Mouse (Mus musculus): Measurements from ENCODE around the gene Pum2.
"Not testable (repeated sequence)": the region's sequence is repeated elsewhere in the genome, so short reads cannot be mapped to it uniquely, and the experiment has no call there.

The Pum2 gene

DNA sequence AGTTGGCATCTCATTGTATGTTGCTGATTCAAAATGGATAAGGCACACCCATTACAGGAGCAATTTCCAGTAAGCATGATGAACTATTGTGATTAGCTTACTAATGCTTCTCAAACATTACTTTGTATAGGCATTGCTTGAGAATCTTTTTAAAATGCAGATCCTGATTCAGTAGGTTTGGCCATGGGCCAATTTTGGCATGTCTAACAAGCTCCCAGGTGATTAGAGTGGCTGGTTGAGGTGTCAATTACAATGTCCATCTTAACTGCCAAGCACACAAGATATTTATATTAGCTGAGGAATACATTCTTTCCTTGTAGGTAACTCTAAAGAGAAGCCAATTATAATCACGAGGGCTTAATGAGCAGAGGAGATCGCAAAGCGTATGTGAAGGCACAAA, 4.1 kb upstream of the Pum2 start:
- no peak for DNase-seq

GRCm38 (mm10) chr12:8673121-8673973, 587 bp upstream of the Pum2 start:
- DNase-seq = peak; percentile 38

DNA sequence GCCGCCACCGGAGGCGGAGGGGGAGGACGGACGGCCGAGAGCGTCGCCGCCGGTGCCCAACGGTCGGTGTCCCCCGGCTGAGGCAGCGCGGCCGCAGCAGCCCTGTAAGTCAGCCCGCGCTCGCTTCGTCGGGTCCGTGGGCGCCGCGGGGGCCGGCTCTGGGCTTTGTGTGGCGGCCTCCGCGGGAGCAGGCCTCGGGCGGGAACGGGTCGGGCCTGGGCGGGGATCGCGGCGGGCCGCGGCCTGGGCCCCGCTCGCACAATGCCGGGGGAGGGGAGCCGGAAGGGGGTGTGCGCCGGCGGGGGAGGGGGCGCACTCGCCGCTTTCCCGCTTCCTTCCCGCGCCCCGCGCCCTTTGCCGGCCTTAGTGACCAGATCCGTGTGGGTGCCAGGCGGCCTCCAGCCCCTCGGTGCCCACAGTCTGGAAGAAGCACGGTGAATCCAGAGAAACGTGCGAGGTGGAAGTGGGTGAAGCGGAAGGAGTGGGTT, 487 bp downstream of the Pum2 start:
- peak; percentile 72 for DNase-seq

DNA sequence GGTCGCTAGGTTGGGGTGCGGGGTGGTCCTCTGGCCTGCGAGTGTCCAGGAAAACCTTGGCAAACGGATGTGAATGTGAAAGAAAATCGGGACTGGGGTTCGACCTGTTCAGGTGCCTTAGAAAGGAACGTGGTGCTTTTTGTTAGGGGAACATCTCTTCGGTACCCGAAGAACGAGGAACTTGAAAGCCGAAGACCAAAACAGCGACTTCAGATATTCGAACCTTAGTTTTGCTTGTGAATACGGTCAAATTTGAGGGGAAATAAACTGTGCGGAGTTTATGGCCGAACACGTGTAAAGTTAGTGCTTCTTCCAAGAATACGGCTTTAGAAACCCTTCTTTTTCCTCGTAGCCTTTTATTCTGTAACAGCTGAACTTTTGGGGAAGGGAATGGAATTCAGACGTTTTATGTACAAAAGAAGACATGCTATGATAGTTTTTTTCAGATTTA, 982 bp downstream of the Pum2 start:
- DNase-seq = no peak

GRCm38 (mm10) chr12:8675361-8675760, 1.4 kb downstream of the Pum2 start:
- DNase-seq = no peak

DNA sequence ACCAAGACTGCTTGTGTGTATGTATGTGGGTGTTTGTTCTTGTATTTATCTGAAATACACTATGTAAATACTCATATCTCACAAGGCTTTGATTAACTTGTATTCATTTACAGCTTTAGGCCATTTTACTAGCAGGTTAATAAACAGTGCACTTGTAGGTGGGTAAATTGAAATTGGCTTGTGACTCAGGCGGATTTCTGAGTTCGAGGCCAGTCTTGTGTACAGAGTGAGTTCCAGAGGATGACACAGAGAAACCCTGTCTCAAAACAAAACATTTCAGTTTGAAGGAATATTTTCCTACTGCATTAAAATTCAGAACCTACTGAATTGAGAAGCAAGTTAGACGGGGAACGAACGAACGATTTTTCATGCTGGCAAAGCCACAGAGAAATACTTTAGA, 2.4 kb downstream of the Pum2 start:
- DNase-seq = no peak

GRCm38 (mm10) chr12:8677926-8678325, 4.0 kb downstream of the Pum2 start:
- no peak for DNase-seq

- DNase-seq = no peak
Measured at GRCm38 (mm10) chr12:8684200-8684599, 10.3 kb downstream of the Pum2 start.

DNA sequence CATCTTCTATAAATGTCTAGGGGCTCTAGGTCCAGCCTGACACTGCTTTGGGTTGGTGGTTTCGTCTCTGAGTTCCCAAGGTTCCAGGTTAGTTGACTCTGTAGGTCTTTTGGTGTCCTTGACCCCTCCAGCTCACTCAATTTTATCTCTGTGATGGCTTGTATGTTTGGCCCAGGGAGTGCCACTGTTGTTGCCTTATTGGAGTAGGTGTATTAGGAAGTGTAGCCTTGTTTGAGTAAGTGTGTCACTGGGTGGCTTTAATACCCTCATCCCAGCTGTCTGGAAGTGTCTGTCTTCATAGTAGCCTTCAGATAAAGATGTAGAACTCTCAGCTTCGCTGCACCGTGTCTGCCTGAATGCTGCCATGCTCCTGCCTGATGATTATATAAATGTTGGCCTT, 11.1 kb downstream of the Pum2 start:
- DNase-seq = no peak

DNA sequence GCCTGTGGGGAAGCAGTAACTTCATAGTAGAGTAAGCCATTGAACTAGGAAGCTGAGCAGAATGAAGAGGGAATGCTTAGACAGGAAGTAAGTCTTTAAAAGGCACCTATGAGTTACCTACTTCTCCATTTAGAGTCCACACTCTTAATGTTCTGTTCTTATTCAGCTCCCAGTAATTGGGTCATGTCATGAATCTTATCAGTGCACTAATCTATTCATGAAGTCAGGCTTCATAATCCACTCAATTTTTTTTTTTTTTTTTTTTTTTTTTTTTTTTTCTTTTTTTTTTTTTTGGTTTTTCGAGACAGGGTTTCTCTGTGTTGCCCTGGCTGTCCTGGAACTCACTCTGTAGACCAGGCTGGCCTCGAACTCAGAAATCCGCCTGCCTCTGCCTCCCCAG, 15.9 kb downstream of the Pum2 start:
- not testable (repeated sequence) for DNase-seq

GRCm38 (mm10) chr12:8698895-8699294, 25.0 kb downstream of the Pum2 start:
- peak; percentile 20 for DNase-seq

- no peak for DNase-seq
Measured at GRCm38 (mm10) chr12:8703988-8704387, 30.1 kb downstream of the Pum2 start.

DNA sequence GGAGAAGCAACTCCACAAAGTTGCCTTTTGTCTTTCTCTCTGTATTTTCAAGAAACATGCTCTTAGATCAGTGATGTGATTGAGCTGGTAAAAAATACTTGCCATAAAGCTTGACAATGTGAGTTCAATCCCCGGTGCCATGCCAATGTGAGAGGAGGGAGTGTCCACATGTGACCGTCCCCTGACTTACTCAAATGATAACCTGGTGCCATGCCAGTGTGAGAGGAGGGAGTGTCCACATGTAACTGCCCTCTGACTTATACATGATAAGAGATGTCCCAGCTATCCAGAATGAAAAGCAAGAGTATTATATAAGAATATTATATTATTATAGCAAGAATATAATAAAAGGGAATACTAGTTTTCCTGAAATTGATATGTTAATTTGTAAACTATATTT, 34.9 kb downstream of the Pum2 start:
- DNase-seq = no peak

GRCm38 (mm10) chr12:8712665-8713064, 38.7 kb downstream of the Pum2 start:
- DNase-seq = no peak

DNA sequence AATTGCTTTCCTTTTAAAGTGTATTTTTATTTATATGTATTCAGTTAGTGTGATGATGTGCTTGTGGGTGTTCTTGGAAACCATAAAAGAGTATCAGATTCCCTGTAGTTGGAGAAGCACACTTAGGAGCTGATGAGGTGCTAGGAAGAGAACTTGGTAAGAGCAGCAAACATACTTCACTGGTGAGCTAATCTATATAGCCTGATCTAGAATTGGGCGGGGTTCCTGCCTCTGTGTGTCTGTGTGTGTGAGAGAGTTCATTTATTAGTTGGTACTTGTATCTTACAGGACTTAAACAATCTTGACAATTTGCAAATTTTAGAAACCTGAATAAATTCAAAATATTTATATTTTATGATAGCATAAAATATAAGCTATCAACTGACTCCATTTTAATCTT, 42.2 kb downstream of the Pum2 start:
- DNase-seq = no peak

- peak; percentile 8 for DNase-seq
Measured at GRCm38 (mm10) chr12:8726890-8727289, 53.0 kb downstream of the Pum2 start.

- DNase-seq = no peak
Measured at GRCm38 (mm10) chr12:8728739-8729138, 54.8 kb downstream of the Pum2 start.

- no peak for DNase-seq
Measured at GRCm38 (mm10) chr12:8753654-8754053, 79.7 kb downstream of the Pum2 start.

- DNase-seq = no peak
Measured at GRCm38 (mm10) chr12:8754116-8754515, 80.2 kb downstream of the Pum2 start.

DNA sequence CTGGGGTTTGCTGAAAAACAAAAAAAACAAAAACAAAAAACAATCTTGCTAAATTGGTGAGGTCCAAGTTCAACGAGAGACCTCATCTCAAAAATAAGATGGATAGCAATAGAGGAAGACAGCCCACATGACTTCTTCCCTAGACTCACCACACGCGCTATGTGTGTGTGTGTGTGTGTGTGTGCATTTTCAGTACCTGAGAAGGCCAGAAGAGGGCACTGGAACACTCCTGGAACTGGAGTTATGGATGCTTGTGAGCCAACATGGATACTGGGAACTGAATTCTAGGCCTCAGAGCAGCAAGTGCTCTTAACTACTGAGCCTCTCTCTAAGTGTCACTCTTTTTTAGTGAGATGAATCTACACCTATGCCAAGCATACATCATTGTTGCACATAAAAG, 84.1 kb downstream of the Pum2 start:
- DNase-seq = no peak

DNA sequence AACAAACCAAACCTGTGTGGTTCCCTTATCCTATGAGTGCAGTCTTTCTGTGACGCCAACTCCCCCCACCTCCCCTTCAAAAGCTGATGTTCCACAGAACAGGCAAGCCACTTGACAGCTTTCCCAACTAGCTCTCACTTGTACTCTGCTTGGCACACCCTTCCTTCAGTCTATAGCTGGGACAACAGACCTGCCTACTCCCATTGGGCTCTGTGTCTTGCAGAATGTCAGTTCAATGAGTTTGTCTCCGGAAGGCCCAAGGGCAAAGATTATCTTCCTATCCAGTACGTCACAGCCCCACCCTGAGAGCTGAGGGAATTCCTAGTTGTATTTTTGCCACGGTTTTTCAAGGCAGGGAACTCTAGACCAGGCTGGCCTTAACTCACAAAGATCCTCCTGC, 85.2 kb downstream of the Pum2 start:
- no peak for DNase-seq

DNA sequence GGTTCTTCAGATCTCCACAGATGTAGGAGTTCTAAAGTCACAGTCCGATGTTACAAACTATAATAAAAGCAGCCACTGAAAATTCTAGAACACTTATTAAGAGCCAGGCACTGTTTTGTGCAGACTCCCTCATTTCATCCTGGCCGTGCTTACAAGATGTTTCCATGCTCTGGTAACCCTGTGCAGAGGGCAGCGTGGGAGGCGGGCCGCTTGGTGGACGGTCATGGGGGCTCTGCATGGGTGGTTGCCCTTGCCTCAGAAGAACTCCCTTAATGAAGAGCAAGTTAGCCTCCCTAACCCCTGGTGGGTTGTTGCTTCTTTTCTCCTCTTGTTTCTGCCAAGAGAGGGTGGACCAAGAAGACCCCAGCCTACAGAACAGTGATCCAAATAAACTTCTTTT, 85.8 kb downstream of the Pum2 start:
- no peak for DNase-seq

- DNase-seq = no peak
Measured at GRCm38 (mm10) chr12:8760561-8760960, 86.6 kb downstream of the Pum2 start.

DNA sequence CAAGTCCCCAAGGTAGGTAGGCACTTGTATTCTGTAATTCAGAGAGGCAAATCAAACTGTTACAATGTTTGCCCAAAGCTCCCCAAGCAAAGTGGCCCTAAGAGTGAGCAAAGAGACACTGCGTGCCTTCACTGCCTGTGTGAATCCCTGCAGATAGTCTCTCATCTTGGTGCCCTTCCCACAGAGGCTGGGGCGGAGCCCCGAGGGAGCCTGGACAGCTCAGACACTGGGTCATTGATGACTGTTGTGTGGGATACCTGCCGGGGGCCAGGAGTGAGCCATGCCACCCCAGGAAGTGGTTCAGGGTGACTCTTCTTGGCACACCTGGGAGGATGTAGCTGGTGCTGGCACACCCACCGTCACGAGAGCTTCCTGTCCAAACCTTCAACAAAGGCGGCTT, 87.1 kb downstream of the Pum2 start:
- DNase-seq = no peak

GRCm38 (mm10) chr12:8762667-8763066, 88.7 kb downstream of the Pum2 start:
- no peak for DNase-seq
